Mouse (Mus musculus) C2C12 (cell line): Measurements from ENCODE around the gene Sigmar1.
"Not testable (repeated sequence)": the region's sequence is repeated elsewhere in the genome, so short reads cannot be mapped to it uniquely, and the experiment has no call there.

Source experiments
- CTCF ChIP-seq: IDR thresholded peaks from one replicate; pipeline ENCODE4 v1.5.1; 2011; ENCODE audit not compliant: control insufficient read depth, insufficient read depth, insufficient read length
- FOSL1 ChIP-seq: IDR thresholded peaks from one replicate; pipeline ENCODE4 v1.8.0; 2011; ENCODE audit warnings: mild to moderate bottlenecking, low read length; ENCODE audit not compliant: poor library complexity, insufficient read depth, severe bottlenecking
- MYOD1 ChIP-seq: IDR thresholded peaks from one replicate; pipeline ENCODE4 v1.6.1; 2011; ENCODE audit warnings: low read depth; ENCODE audit not compliant: control insufficient read depth, insufficient read length

- not testable (repeated sequence) for TF ChIP-seq CTCF, FOSL1, MYOD1
These were observed 25.3 kb upstream of the Sigmar1 start for GRCm38 (mm10) chr4:41781271-41781670.
